8 mouse cellular contexts compared by ENCODE assay signal in the genomic region with DNA sequence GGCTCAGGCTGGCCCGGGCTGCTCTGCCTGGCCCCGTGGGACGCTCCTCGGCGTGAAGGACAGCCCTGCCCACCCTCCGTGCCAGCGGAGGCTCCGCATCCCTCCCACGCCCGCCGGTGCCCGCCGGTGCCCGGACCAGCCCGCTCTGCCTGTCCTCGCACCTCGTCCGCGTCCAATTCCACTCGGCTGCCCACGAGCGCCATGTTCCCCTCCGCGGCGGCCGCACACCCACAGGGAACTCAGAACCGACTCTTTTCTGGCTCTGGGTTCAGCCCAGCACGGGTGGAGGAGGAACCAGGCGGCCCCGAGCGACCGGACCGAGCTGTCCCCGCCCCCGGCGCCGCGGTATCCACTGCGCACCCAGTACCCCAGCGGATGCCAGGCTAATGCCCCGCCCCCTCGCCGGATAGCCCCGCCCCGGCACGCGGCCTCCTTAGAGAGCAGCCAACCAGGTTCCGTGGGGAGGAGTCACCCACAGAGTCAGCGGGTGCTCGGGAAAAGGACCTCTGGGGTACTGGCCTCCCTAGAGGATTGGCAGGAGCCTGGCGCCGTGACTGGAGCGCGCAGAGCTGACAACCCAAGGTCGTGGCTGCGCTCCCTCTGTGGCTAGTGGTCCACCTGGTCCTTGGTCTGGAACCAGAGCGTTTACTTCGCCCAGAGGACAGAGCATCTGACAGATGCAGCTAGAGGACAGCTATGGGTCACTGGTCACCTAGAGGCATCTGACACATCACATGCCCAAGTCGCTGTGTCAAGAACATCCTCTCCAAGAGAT. TPM values are rescaled to one million over a fixed set of nuclear protein-coding genes. Genes with fewer than 3 reads are reported as not detected.
A peak's percentile ranks its signal among the peaks of the same experiment; 100 is the strongest.
DNase-seq lines count a peak whose midpoint lies in the region; ATAC-seq and TF ChIP-seq lines count a peak whose summit lies in the region.

Gene Ttc39b (minus strand): TSS at position 346 of the 775 bp plus-strand sequence.

- DNase-seq in CH12.LX (ENCODE audit: extremely low read depth): peak; percentile 92
- peak; percentile 76 for DNase-seq in c-Kit-positive CD71-negative TER-119-negative erythroid progenitor cells, embryonic 14.5 days (ENCODE audit: low read depth)
- DNase-seq in forebrain, embryonic 10.5 days (ENCODE audit: extremely low spot score, low spot score): peak; percentile 95
- DNase-seq in kidney, postnatal 25 days: peak; percentile 99
- DNase-seq in liver, embryonic 14.5 days (ENCODE audit: low read depth in 3 of 3, low spot score in 3 of 3): peak; percentile 80 to 86 (median 82)
- peak; percentile 94 for DNase-seq in neural tube, embryonic 10.5 days (ENCODE audit: extremely low spot score, low spot score)

- peaks cover 7% of the 10 kb centered on the region for H3K79me2 ChIP-seq in CH12.LX (replicated peaks; ENCODE audit: control insufficient read depth, extremely low read depth, insufficient read depth, poor library complexity, severe bottlenecking)

- TF ChIP-seq POLR2A in CH12.LX (IDR thresholded peaks at IDR 0.05; ENCODE audit: low read depth, low read length): peak; percentile 72

- no peaks in the 10 kb centered on the region for H3K27me3 ChIP-seq in CH12.LX (replicated peaks)
- peaks cover 38% of the 10 kb centered on the region for H3K27me3 ChIP-seq in forebrain, embryonic 10.5 days (ENCODE audit: poor library complexity, severe bottlenecking)
- H3K27me3 ChIP-seq in heart, embryonic 15.5 days: peaks cover 9% of the 10 kb centered on the region; the same call in 1 of the 2 replicates
- H3K27me3 ChIP-seq in liver, embryonic 14.5 days (ENCODE audit: control insufficient read depth, insufficient read depth, low read length): peaks cover 19% of the 10 kb centered on the region
- H3K27me3 ChIP-seq in stomach, embryonic 15.5 days (replicated peaks): 0 out of 2 replicates have a peak, but pooled peaks cover 7% of the 10 kb centered on the region

- H3K4me3 ChIP-seq in CH12.LX (replicated peaks in 1 of 3; ENCODE audit: low read depth in 2 of 3, low read length in 2 of 3, poor library complexity in 1 of 3): peak within 1 kb of the TSS; percentile 90 to 96 (median 91)
- H3K4me3 ChIP-seq in forebrain, embryonic 10.5 days: peak within 1 kb of the TSS; percentile 84
- peak within 1 kb of the TSS; percentile 66 for H3K4me3 ChIP-seq in heart, embryonic 15.5 days
- peak within 1 kb of the TSS; percentile 58 to 64 for H3K4me3 ChIP-seq in liver, embryonic 14.5 days (ENCODE audit: insufficient read depth in 1 of 2, low read depth in 2 of 2, low read length in 2 of 2)
- peak within 1 kb of the TSS; percentile 75 for H3K4me3 ChIP-seq in stomach, embryonic 15.5 days (replicated peaks)

- no peak for TF ChIP-seq CTCF in CH12.LX (conservative IDR thresholded peaks at IDR 0.05 in 1 of 2, IDR thresholded peaks at IDR 0.05 in 1 of 2; ENCODE audit: low read depth in 2 of 2, low read length in 2 of 2)
- no peak for TF ChIP-seq CTCF in liver, embryonic 14.5 days (IDR thresholded peaks at IDR 0.05; ENCODE audit: low read depth)

- TF ChIP-seq EP300 in CH12.LX (IDR thresholded peaks at IDR 0.05; ENCODE audit: low read length): no peak
- TF ChIP-seq EP300 in liver, embryonic 14.5 days (IDR thresholded peaks at IDR 0.05; ENCODE audit: low read depth): no peak

- peak; percentile 95 for ATAC-seq in heart, embryonic 15.5 days (replicated peaks; ENCODE audit: insufficient number of reproducible peaks, insufficient read depth, low FRiP score, low read depth)
- peak; percentile 99 for ATAC-seq in liver, embryonic 14.5 days (ENCODE audit: insufficient read depth)
- ATAC-seq in stomach, embryonic 15.5 days (ENCODE audit: insufficient read depth, low FRiP score, low read depth): peak; percentile 98

- dilution Hi-C loops in CH12.LX (cut with MboI; ENCODE audit: extremely low pct_ligation_motif_present, extremely low pct_unique_long_range_greater_than_20kb, low sequenced_read_pairs): no loop called here

- H3K9ac ChIP-seq in CH12.LX (ENCODE audit: insufficient read depth, low read depth): peak within 1 kb of the TSS; percentile 72
- H3K9ac ChIP-seq in heart, embryonic 15.5 days: peak within 1 kb of the TSS; percentile 48
- peak within 1 kb of the TSS; percentile 36 for H3K9ac ChIP-seq in liver, embryonic 14.5 days (replicated peaks)
- peak within 1 kb of the TSS; percentile 56 for H3K9ac ChIP-seq in stomach, embryonic 15.5 days

- H3K36me3 ChIP-seq in CH12.LX (replicated peaks in 1 of 2; ENCODE audit: control insufficient read depth in 1 of 2, insufficient read depth in 1 of 2, low read length in 1 of 2): no peaks in the 10 kb centered on the region
- H3K36me3 ChIP-seq in forebrain, embryonic 10.5 days (replicated peaks): no peaks in the 10 kb centered on the region
- H3K36me3 ChIP-seq in heart, embryonic 15.5 days: no peaks in the 10 kb centered on the region
- no peaks in the 10 kb centered on the region for H3K36me3 ChIP-seq in liver, embryonic 14.5 days (replicated peaks; ENCODE audit: control insufficient read depth, insufficient read depth, low read depth)
- no peaks in the 10 kb centered on the region for H3K36me3 ChIP-seq in stomach, embryonic 15.5 days

- TF ChIP-seq RAD21 in CH12.LX (IDR thresholded peaks at IDR 0.05; ENCODE audit: low read depth, low read length): no peak

- WGBS in forebrain, embryonic 10.5 days: 1% methylated on average over 59 of the region's 59 CpGs
- under 1% methylated on average over 59 of the region's 59 CpGs for WGBS in heart, embryonic 15.5 days
- under 1% methylated on average over 52 of the region's 59 CpGs for WGBS in liver, embryonic 14.5 days (ENCODE audit: insufficient replicate concordance)
- under 1% methylated on average over 58 of the region's 59 CpGs for WGBS in stomach, embryonic 15.5 days

- H3K4me1 ChIP-seq in CH12.LX (ENCODE audit: control insufficient read depth in 1 of 2, insufficient read depth in 2 of 2): peaks cover 16 to 28% of the 10 kb centered on the region in 2 experiments
- peaks cover 29% of the 10 kb centered on the region for H3K4me1 ChIP-seq in forebrain, embryonic 10.5 days
- peaks cover 8% of the 10 kb centered on the region; the same call in 1 of the 2 replicates for H3K4me1 ChIP-seq in heart, embryonic 15.5 days (replicated peaks)
- peaks cover 2 to 7% of the 10 kb centered on the region in 2 experiments; a peak in 3 of 4 replicates for H3K4me1 ChIP-seq in liver, embryonic 14.5 days (replicated peaks; ENCODE audit: control insufficient read depth in 2 of 2, insufficient read depth in 2 of 2, low read length in 1 of 2)
- H3K4me1 ChIP-seq in stomach, embryonic 15.5 days: peaks cover 5% of the 10 kb centered on the region; the same call in 1 of the 2 replicates

- H3K27ac ChIP-seq in CH12.LX (ENCODE audit: insufficient read depth, low read depth): peak within 1 kb of the TSS; percentile 79
- peak within 1 kb of the TSS; percentile 83 for H3K27ac ChIP-seq in forebrain, embryonic 10.5 days
- peak within 1 kb of the TSS; percentile 32 for H3K27ac ChIP-seq in heart, embryonic 15.5 days
- no peak within 1 kb of the TSS for H3K27ac ChIP-seq in liver, embryonic 14.5 days
- H3K27ac ChIP-seq in stomach, embryonic 15.5 days: peak within 1 kb of the TSS; percentile 71

- peak within 1 kb of the TSS; percentile 83 for H3K4me2 ChIP-seq in CH12.LX (ENCODE audit: insufficient read depth, low read depth, poor library complexity, severe bottlenecking)
- peak within 1 kb of the TSS; percentile 94 for H3K4me2 ChIP-seq in heart, embryonic 15.5 days
- peak within 1 kb of the TSS; percentile 76 for H3K4me2 ChIP-seq in liver, embryonic 14.5 days (ENCODE audit: low read depth)
- peak within 1 kb of the TSS; percentile 95 for H3K4me2 ChIP-seq in stomach, embryonic 15.5 days

- H3K9me3 ChIP-seq in CH12.LX (replicated peaks; ENCODE audit: low read length): no peaks in the 10 kb centered on the region
- H3K9me3 ChIP-seq in forebrain, embryonic 10.5 days: no peaks in the 10 kb centered on the region
- no peaks in the 10 kb centered on the region for H3K9me3 ChIP-seq in heart, embryonic 15.5 days (replicated peaks)
- H3K9me3 ChIP-seq in liver, embryonic 14.5 days (ENCODE audit: control insufficient read depth, low read length): no peaks in the 10 kb centered on the region
- no peaks in the 10 kb centered on the region for H3K9me3 ChIP-seq in stomach, embryonic 15.5 days

- in situ Hi-C loops in CH12.LX (cut with MboI; ENCODE audit: low pct_ligation_motif_present, low pct_unique_long_range_greater_than_20kb, low sequenced_read_pairs): loop anchor here (25.0 kb wide), 1 partner anchor 188 kb away; no protein-coding TSS in a partner anchor

TF ChIP-seq in CH12.LX, 34 proteins besides CTCF, POLR2A, EP300 and RAD21:
- TF ChIP-seq ZMIZ1 (IDR thresholded peaks at IDR 0.05; ENCODE audit: low read depth, low read length) (0 out of 2 replicates have a peak, but pooled peaks have one; percentile 30), UBTF (IDR thresholded peaks at IDR 0.05; ENCODE audit: low read depth, low read length) (no peak), BHLHE40 (IDR thresholded peaks at IDR 0.05; ENCODE audit: low read depth, low read length) (peak; percentile 84), MYC (IDR thresholded peaks at IDR 0.05; ENCODE audit: low read depth, low read length) (no peak), ZC3H11A (IDR thresholded peaks at IDR 0.05; ENCODE audit: low read depth, low read length) (no peak), NRF1 (IDR thresholded peaks at IDR 0.05; ENCODE audit: low read depth, low read length) (peak; percentile 77), ELF1 (IDR thresholded peaks at IDR 0.05; ENCODE audit: low read depth, low read length) (no peak), JUN (IDR thresholded peaks at IDR 0.05; ENCODE audit: insufficient read depth, low read depth, low read length) (no peak)

RNA-seq across cellular contexts. Expression of gene Ttc39b, which starts in this region (rescaled TPM):
- total RNA-seq in CH12.LX (2012; rRNA removed): 12.6 and 14.7 TPM in 2 replicates
- total RNA-seq in CH12.LX (2014; rRNA removed): 16.7 and 17.3 TPM in 2 replicates
- polyA plus RNA-seq in CH12.LX (2012; ENCODE audit: insufficient read length, low read depth): 15.7 and 17.8 TPM in 2 replicates
- polyA plus RNA-seq in forebrain, embryonic 10.5 days (2016; fragmentation: Nextera tagmentation; extraction: Ambion mirVana): 1.7 and 3.1 TPM in 2 replicates
- polyA plus RNA-seq in heart, embryonic 15.5 days (2015; fragmentation: Nextera tagmentation; extraction: Ambion mirVana): 1.8 and 2.0 TPM in 2 replicates
- 0.37 and 0.60 TPM in 2 replicates for polyA plus RNA-seq in liver, embryonic 14.5 days (2012; rRNA removed)
- 2.1 and 2.9 TPM in 2 replicates for polyA plus RNA-seq in liver, embryonic 14.5 days (2014; fragmentation: Nextera tagmentation; extraction: Ambion mirVana)
- 2.2 and 3.3 TPM in 2 replicates for polyA plus RNA-seq in stomach, embryonic 15.5 days (2015; fragmentation: Nextera tagmentation; extraction: Ambion mirVana)
